Mouse (Mus musculus) heart, adult 8-10 months (tissue): ENCODE results near the gene Bcl2l1. TPM values are rescaled to one million over a fixed set of nuclear protein-coding genes. Genes with fewer than 3 reads are reported as not detected.

ENCODE experiments used
- DNase-seq: peaks from one replicate; pipeline ENCODE4 v3.0.0; 2022; ENCODE audit warnings: low spot score
- total RNA-seq, 4 experiments: library from RNA; stranded (reverse); gene quantifications; 2 replicates each; pipeline ENCODE4 v1.2.4; 2022

The Bcl2l1 gene
- total RNA-seq, 4 experiments from 2014 or later, result 46.9 to 66.6 (median 51.4) TPM

GRCm38 (mm10) chr2:152824438-152825167 lies 6.9 kb downstream of the Bcl2l1 start:
- DNase-seq, result no peak

GRCm38 (mm10) chr2:152823770-152824169 lies 7.8 kb downstream of the Bcl2l1 start:
- no peak for DNase-seq

- DNase-seq, result no peak
Observed at GRCm38 (mm10) chr2:152821566-152821965, 10.0 kb downstream of the Bcl2l1 start.

GRCm38 (mm10) chr2:152821023-152821422 lies 10.5 kb downstream of the Bcl2l1 start:
- peak; percentile 87 for DNase-seq

- DNase-seq, result peak; percentile 92
Observed at GRCm38 (mm10) chr2:152820369-152820768, 11.2 kb downstream of the Bcl2l1 start.

GRCm38 (mm10) chr2:152819926-152820325 lies 11.6 kb downstream of the Bcl2l1 start:
- no peak for DNase-seq

GRCm38 (mm10) chr2:152819097-152819624 lies 12.4 kb downstream of the Bcl2l1 start:
- DNase-seq, result no peak

GRCm38 (mm10) chr2:152818679-152819078 lies 12.8 kb downstream of the Bcl2l1 start:
- no peak for DNase-seq

- DNase-seq, result peak; percentile 52
Observed at GRCm38 (mm10) chr2:152817596-152818291, 13.8 kb downstream of the Bcl2l1 start.

- no peak for DNase-seq
Observed at GRCm38 (mm10) chr2:152816657-152817348, 14.7 kb downstream of the Bcl2l1 start.

GRCm38 (mm10) chr2:152815879-152816656 lies 15.5 kb downstream of the Bcl2l1 start:
- no peak for DNase-seq

- no peak for DNase-seq
Observed at GRCm38 (mm10) chr2:152814213-152814874, 17.2 kb downstream of the Bcl2l1 start.

- no peak for DNase-seq
Observed at GRCm38 (mm10) chr2:152813232-152813631, 18.3 kb downstream of the Bcl2l1 start.

GRCm38 (mm10) chr2:152811336-152812165 lies 20.0 kb downstream of the Bcl2l1 start:
- no peak for DNase-seq

- DNase-seq, result no peak
Observed at GRCm38 (mm10) chr2:152810158-152810941, 21.2 kb downstream of the Bcl2l1 start.

- no peak for DNase-seq
Observed at GRCm38 (mm10) chr2:152808178-152808577, 23.4 kb downstream of the Bcl2l1 start.

GRCm38 (mm10) chr2:152806037-152806436 lies 25.5 kb downstream of the Bcl2l1 start:
- peak; percentile 83 for DNase-seq

- DNase-seq, result no peak
Observed at GRCm38 (mm10) chr2:152805111-152805490, 26.4 kb downstream of the Bcl2l1 start.
